Mouse (Mus musculus) liver, embryonic 16.5 days (tissue): ENCODE measurements around the gene Bcar3. TPM values are rescaled to one million over a fixed set of nuclear protein-coding genes. Genes with fewer than 3 reads are reported as not detected.

Experiments used
- ATAC-seq: fragments of 200-750 bp; cut with Nextera tagmentation; 2 replicates; pipeline ENCODE4 v1.8.0; 2017; ENCODE audit warnings: low read depth, mild to moderate bottlenecking, moderate number of reproducible peaks, moderate library complexity
- H3K27ac ChIP-seq: fragments of 300-500 bp; sonication (generic); 2 replicates; pipeline ENCODE4 v1.5.1; 2014; ENCODE audit warnings: mild to moderate bottlenecking, low read length
- H3K27me3 ChIP-seq: fragments of 300-500 bp; sonication (generic); 2 replicates; pipeline ENCODE4 v1.6.1; 2014; ENCODE audit warnings: low read depth, low read length, mixed read lengths; ENCODE audit not compliant: control insufficient read depth, insufficient read depth
- H3K36me3 ChIP-seq: fragments of 300-500 bp; sonication (generic); 2 replicates; pipeline ENCODE4 v1.6.1; 2014; ENCODE audit warnings: mild to moderate bottlenecking; ENCODE audit not compliant: control insufficient read depth, insufficient read depth
- H3K4me1 ChIP-seq: fragments of 300-500 bp; sonication (generic); 2 replicates; pipeline ENCODE4 v1.6.1; 2014; ENCODE audit warnings: low read depth, low read length, mixed read lengths; ENCODE audit not compliant: control insufficient read depth
- H3K4me2 ChIP-seq: fragments of 300-500 bp; sonication (generic); 2 replicates; pipeline ENCODE4 v1.6.1; 2014; ENCODE audit warnings: low read depth, low read length, mixed read lengths
- H3K4me3 ChIP-seq: fragments of 300-500 bp; sonication (generic); 2 replicates; pipeline ENCODE4 v1.5.1; 2014; ENCODE audit warnings: low read depth, mild to moderate bottlenecking, low read length
- H3K9ac ChIP-seq: fragments of 300-500 bp; sonication (generic); 2 replicates; pipeline ENCODE4 v1.6.1; 2014; ENCODE audit warnings: low read depth, low read length
- H3K9me3 ChIP-seq: fragments of 300-500 bp; sonication (generic); replicated peaks from 2 replicates; pipeline ENCODE4 v1.6.1; 2016; ENCODE audit warnings: low read length; ENCODE audit not compliant: control insufficient read depth
- WGBS: fragments of 180-500 bp; shearing (Covaris S2); extraction: QIAGEN DNeasy Blood & Tissue Kit; methylation state at CpG from one replicate; pipeline ENCODE4 v1.1.7; 2014; ENCODE audit not compliant: insufficient replicate concordance; 5-methylcytosine and 5-hydroxymethylcytosine counted together
- microRNA counts: library from miRNA; unstranded; fragments of <30 nt; microRNA quantifications from one replicate; lab custom pipeline; 2016
- microRNA-seq: library from miRNA; unstranded; fragments of <30 nt; microRNA quantifications from one replicate; pipeline ENCODE4, GENCODE M21; 2016
- polyA plus RNA-seq: library from polyadenylated mRNA; unstranded; fragments of >200 nt; fragmentation: Nextera tagmentation; extraction: Ambion mirVana; gene quantifications from 2 replicates; pipeline ENCODE4 v1.2.1, GENCODE M21; 2015

Bcar3 gene
- polyA plus RNA-seq, 1 experiment from 2014 or later = 7.2 TPM

DNA sequence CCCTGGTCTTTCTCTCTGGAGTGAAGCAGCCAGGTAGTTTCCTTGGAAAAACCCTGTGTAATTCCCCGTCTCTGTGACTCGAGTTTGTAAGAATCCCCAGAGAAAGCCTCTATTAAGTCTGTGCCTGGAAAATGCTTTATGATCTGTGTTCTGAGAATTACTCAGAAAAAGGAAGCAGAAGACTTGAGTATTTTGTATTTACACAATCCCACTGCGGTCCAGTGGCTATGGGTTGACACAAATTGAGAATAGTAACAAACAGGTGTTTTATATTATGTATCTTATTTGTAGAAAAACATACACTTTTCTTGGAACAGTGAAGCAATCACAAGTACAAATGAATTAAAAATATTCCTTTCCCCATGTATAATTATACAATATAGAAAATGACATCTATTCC, 272.2 kb downstream of the Bcar3 start:
- Histone ChIP-seq H3K4me2 (no peak overlapping the region), H3K36me3 (no peaks in the 10 kb centered on the region), H3K27ac (no peak overlapping the region), H3K27me3 (no peaks in the 10 kb centered on the region), H3K9ac (no peak overlapping the region), H3K9me3 (no peaks in the 10 kb centered on the region), H3K4me3 (no peak overlapping the region), H3K4me1 (no peaks in the 10 kb centered on the region)
- 47% methylated on average over 3 of the region's 3 CpGs for WGBS
- ATAC-seq = no peak

DNA sequence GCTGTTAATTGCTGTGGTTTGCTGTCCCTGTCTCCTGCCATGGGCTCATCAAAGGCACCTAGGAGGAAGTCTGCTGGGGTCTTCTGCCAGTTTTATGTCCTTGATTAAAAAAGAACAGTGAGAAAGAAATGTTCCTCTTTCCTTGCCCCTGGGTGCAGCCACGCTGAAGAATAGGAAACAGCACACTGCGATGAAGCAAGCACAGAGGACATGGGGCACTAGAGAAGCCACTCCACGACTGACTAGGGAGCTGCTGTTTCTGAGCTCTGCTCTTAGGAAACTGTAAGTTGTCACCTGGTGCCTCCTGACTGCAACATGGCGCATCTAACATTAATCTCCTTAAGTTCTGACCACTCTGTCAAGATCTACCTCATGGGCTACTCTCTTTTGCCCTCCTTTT, 272.6 kb downstream of the Bcar3 start:
- Histone ChIP-seq H3K36me3 (no peaks in the 10 kb centered on the region), H3K4me3 (no peak overlapping the region), H3K27ac (no peak overlapping the region), H3K9ac (no peak overlapping the region), H3K9me3 (no peaks in the 10 kb centered on the region), H3K4me1 (no peaks in the 10 kb centered on the region), H3K4me2 (no peak overlapping the region), H3K27me3 (no peaks in the 10 kb centered on the region)
- ATAC-seq = no peak; the same call in 1 of the 2 replicates
- WGBS = 26% methylated on average over 4 of the region's 4 CpGs

DNA sequence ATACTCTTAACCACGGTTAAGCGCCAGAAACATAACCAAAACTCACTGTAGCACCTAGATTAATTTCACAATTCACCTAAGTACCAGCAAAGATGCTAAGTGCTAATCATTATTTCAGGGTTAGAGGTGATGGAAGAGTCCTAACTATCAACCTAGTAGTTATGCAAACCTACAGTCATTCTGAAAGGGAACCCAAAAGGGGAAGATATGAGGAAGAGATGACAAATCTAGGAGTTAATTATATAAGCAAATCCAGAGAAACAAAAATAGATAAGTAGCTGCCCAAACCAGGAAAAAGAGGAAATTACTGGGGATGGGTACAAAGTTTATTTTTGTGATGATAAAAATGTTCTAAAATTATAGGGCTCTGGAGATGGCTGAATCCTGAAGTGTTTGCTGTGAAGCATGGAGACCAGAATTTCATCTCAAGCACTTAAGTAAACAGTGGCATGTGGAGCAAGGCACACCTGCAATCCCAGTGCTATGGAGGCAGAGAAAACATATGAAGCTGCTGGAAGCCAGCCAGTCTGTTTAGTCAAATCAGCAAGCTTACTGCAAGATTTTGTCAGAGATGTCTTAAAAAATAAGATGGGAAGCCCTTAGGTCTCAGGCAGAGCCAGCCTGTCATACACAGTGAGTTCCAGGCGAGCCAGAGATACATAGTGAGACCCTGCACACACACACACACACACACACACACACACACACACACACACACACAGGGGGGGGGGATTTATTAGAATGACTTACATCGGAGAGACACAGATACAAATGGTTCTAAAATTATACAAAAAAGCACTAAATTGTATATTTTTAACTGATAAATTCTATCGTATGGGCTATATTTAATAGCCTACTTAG, 279.7 kb downstream of the Bcar3 start:
- Histone ChIP-seq H3K36me3 (no peaks in the 10 kb centered on the region), H3K9me3 (no peaks in the 10 kb centered on the region), H3K9ac (no peak overlapping the region), H3K27ac (no peak overlapping the region), H3K27me3 (no peaks in the 10 kb centered on the region), H3K4me2 (no peak overlapping the region), H3K4me3 (no peak overlapping the region), H3K4me1 (no peaks in the 10 kb centered on the region; the same call in 1 of the 2 replicates)
- ATAC-seq = no peak
- WGBS = 69% methylated on average over 5 of the region's 5 CpGs

DNA sequence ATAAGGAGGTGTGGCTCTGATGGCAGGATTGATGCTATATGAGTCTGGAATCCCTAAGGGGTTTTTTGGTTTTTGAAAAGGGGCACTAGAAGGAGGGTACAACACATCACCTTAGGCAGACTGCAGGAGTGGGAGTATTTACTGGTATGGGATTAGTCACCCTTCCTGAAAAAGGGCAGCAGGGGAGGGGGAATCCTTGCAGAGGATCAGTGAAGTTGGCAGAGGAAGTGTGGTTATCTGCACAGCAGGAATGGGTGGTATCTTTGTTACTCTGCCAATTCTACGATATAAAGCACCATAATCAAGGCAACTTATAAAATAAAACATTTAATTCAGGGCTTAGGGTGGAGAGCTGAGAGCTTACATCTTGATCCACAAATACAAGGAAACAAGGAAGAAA, 281.0 kb downstream of the Bcar3 start:
- no peaks in the 10 kb centered on the region for H3K9me3 ChIP-seq
- no peak overlapping the region for H3K4me3 ChIP-seq
- no peaks in the 10 kb centered on the region for H3K27me3 ChIP-seq
- no peak overlapping the region for H3K9ac ChIP-seq
- no peak for ATAC-seq
- no peaks in the 10 kb centered on the region for H3K36me3 ChIP-seq
- H3K27ac ChIP-seq = no peak overlapping the region
- H3K4me1 ChIP-seq = no peaks in the 10 kb centered on the region; the same call in 1 of the 2 replicates
- WGBS = 49% methylated on average over 1 of the region's 1 CpGs
- H3K4me2 ChIP-seq = no peak overlapping the region

DNA sequence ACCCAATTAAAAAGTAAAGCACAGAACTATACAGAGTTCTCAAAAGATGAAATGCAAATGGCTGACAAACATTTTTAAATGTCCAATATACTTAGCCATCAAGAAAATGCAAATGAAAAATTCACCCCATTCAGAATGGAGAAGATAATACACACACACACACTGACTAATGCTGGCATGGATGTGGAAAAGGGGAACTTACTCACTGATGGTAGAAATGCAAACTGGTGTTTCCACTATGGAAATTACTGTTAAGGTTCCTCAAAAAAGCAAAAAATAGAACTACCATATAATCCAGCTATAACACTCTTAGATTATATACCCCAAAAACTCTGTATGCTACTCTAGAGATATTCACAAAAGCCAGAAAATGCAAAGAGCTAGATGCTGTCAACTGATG, 283.4 kb downstream of the Bcar3 start:
- no peak overlapping the region for H3K27ac ChIP-seq
- ATAC-seq = no peak
- no peak overlapping the region for H3K9ac ChIP-seq
- no peaks in the 10 kb centered on the region for H3K27me3 ChIP-seq
- no peaks in the 10 kb centered on the region for H3K36me3 ChIP-seq
- no peak overlapping the region for H3K4me2 ChIP-seq
- no peak overlapping the region for H3K4me3 ChIP-seq
- no peaks in the 10 kb centered on the region; the same call in 1 of the 2 replicates for H3K4me1 ChIP-seq
- H3K9me3 ChIP-seq = no peaks in the 10 kb centered on the region

MicroRNAs within 50 kb of the gene (microRNA counts, 519-probe panel; counts per million panel counts)
- microRNA mmu-miR-760 (lab: Ali Mortazavi, UCI) = 2,355 counts per million, percentile 52 among the panel's probes with 10 or more counts

Small RNA genes lying within 50 kb of the gene (microRNA-seq; reads per million reads assigned to microRNA genes)
- gene Mir760 (5.7 reads per million, percentile 19 among the genes with 10 or more reads in this experiment), gene Mir7657 (not detected)

Other genes starting within 250 kb of the Bcar3 start
- gene Abca4, start 249.7 kb upstream of the Bcar3 start, polyA plus RNA-seq = 0.20 and 0.42 TPM in 2 replicates
- gene Gclm, start 48.6 kb upstream of the Bcar3 start, polyA plus RNA-seq = 385 and 388 TPM in 2 replicates
- 26.1 and 27.5 TPM in 2 replicates for gene Dnttip2, start 19.7 kb upstream of the Bcar3 start, polyA plus RNA-seq